Mouse (Mus musculus) heart, postnatal 14 days (tissue): ENCODE data around the gene Retreg1. TPM values are rescaled to one million over a fixed set of nuclear protein-coding genes. Genes with fewer than 3 reads are reported as not detected.
A peak's percentile ranks its signal among the peaks of the same experiment; 100 is the strongest.

Experiments
- DNase-seq, 2 experiments: peaks; one replicate each; pipeline ENCODE4 v3.0.0; 2021 to 2022
- intact Hi-C: fragments of 180-260 bp; cut with DNase I; formaldehyde crosslinking; loops from one replicate; pipeline ENCODE4 v1.15.1; 2025
- total RNA-seq, 2 experiments: library from RNA; stranded (reverse); gene quantifications; 2 replicates each; pipeline ENCODE4 v1.2.3; 2021

The Retreg1 gene
- total RNA-seq, 2 experiments from 2014 or later = 159 to 163 TPM

- no peak for DNase-seq
- intact Hi-C loops = no loop called here
Observed at GRCm38 (mm10) chr15:25872657-25873056, 29.7 kb downstream of the Retreg1 start.

GRCm38 (mm10) chr15:25873536-25873935 lies 30.6 kb downstream of the Retreg1 start:
- no peak for DNase-seq
- intact Hi-C loops = no loop called here

GRCm38 (mm10) chr15:25876601-25877161 lies 33.7 kb downstream of the Retreg1 start:
- no peak for DNase-seq
- intact Hi-C loops = no loop called here

GRCm38 (mm10) chr15:25877798-25878197 lies 34.8 kb downstream of the Retreg1 start:
- intact Hi-C loops = no loop called here
- no peak for DNase-seq

- no peak for DNase-seq
- intact Hi-C loops = no loop called here
Observed at GRCm38 (mm10) chr15:25879229-25879628, 36.2 kb downstream of the Retreg1 start.

- DNase-seq = no peak
- intact Hi-C loops = no loop called here
Observed at GRCm38 (mm10) chr15:25880192-25880591, 37.2 kb downstream of the Retreg1 start.

GRCm38 (mm10) chr15:25882002-25882401 lies 39.0 kb downstream of the Retreg1 start:
- intact Hi-C loops = no loop called here
- DNase-seq = no peak

GRCm38 (mm10) chr15:25884416-25884958 lies 41.5 kb downstream of the Retreg1 start:
- intact Hi-C loops = no loop called here
- DNase-seq = no peak

- intact Hi-C loops = no loop called here
- peak; percentile 32 to 59 for DNase-seq
Observed at GRCm38 (mm10) chr15:25886581-25887011, 43.6 kb downstream of the Retreg1 start.

GRCm38 (mm10) chr15:25889927-25890326 lies 46.9 kb downstream of the Retreg1 start:
- intact Hi-C loops = loop anchor here (10.0 kb wide), 1 partner anchor 55 kb away; no protein-coding TSS in a partner anchor
- DNase-seq = no peak

GRCm38 (mm10) chr15:25891556-25891955 lies 48.6 kb downstream of the Retreg1 start:
- DNase-seq = no peak
- intact Hi-C loops = loop anchor here (10.0 kb wide), 1 partner anchor 57 kb away; no protein-coding TSS in a partner anchor

GRCm38 (mm10) chr15:25893327-25893726 lies 50.3 kb downstream of the Retreg1 start:
- intact Hi-C loops = loop anchor here (10.0 kb wide), 1 partner anchor 59 kb away; no protein-coding TSS in a partner anchor
- no peak for DNase-seq

- no peak for DNase-seq
- intact Hi-C loops = loop anchor here (5.0 to 10.0 kb wide), 2 partner anchors 62 to 89 kb away; no protein-coding TSS in a partner anchor
Observed at GRCm38 (mm10) chr15:25896783-25897182, 53.8 kb downstream of the Retreg1 start.

- intact Hi-C loops = loop anchor here (5.0 to 10.0 kb wide), 2 partner anchors 63 to 90 kb away; no protein-coding TSS in a partner anchor
Observed at GRCm38 (mm10) chr15:25897617-25898016, 54.6 kb downstream of the Retreg1 start.

GRCm38 (mm10) chr15:25899021-25899420 lies 56.0 kb downstream of the Retreg1 start:
- DNase-seq = no peak
- intact Hi-C loops = loop anchor here (5.0 to 10.0 kb wide), 2 partner anchors 64 to 92 kb away; no protein-coding TSS in a partner anchor

More at GRCm38 (mm10) chr15:25897617-25898016, 54.6 kb downstream of the Retreg1 start:
- no peak for DNase-seq

GRCm38 (mm10) chr15:25900540-25900939 lies 57.6 kb downstream of the Retreg1 start:
- DNase-seq = peak; percentile 76 to 85
- intact Hi-C loops = loop anchor here (2.0 to 5.0 kb wide), 2 partner anchors 42 to 56 kb away; no protein-coding TSS in a partner anchor

- intact Hi-C loops = loop anchor here (5.0 kb wide), 1 partner anchor 39 kb away; no protein-coding TSS in a partner anchor
- no peak for DNase-seq
Observed at GRCm38 (mm10) chr15:25902931-25903615, 60.1 kb downstream of the Retreg1 start.

GRCm38 (mm10) chr15:25904435-25905021 lies 61.5 kb downstream of the Retreg1 start:
- DNase-seq = no peak
- intact Hi-C loops = loop anchor here (5.0 kb wide), 1 partner anchor 38 kb away; no protein-coding TSS in a partner anchor

GRCm38 (mm10) chr15:25909783-25910494 lies 67.0 kb downstream of the Retreg1 start:
- intact Hi-C loops = no loop called here
- DNase-seq = no peak

GRCm38 (mm10) chr15:25910495-25910865 lies 67.5 kb downstream of the Retreg1 start:
- DNase-seq = no peak
- intact Hi-C loops = no loop called here
